Mouse (Mus musculus) bone marrow, adult 2 months (tissue): ENCODE results near the gene Chd4. TPM values are rescaled to one million over a fixed set of nuclear protein-coding genes. Genes with fewer than 3 reads are reported as not detected.
A peak's percentile ranks its signal among the peaks of the same experiment; 100 is the strongest.

ENCODE experiments used
- H3K27ac ChIP-seq: fragments of 200-500 bp; 2 replicates; pipeline ENCODE4 v1.5.1; 2012; ENCODE audit warnings: low read depth, mild to moderate bottlenecking, control low read depth, inconsistent platforms, low read length; ENCODE audit not compliant: control insufficient read depth, poor library complexity, insufficient read depth
- H3K4me1 ChIP-seq: fragments of 200-500 bp; 2 replicates; pipeline ENCODE4 v1.6.1; 2011; ENCODE audit warnings: low read length; ENCODE audit not compliant: control insufficient read depth, insufficient read depth
- H3K4me3 ChIP-seq: fragments of 200-500 bp; replicated peaks from 2 replicates; pipeline ENCODE3; 2011; ENCODE audit warnings: mild to moderate bottlenecking, low read depth, low read length, control low read depth; ENCODE audit not compliant: control insufficient read depth
- CTCF ChIP-seq: fragments of 200-500 bp; IDR thresholded peaks from 2 replicates; pipeline ENCODE4 v1.5.1; 2011; ENCODE audit warnings: low read length, control low read depth; ENCODE audit not compliant: control insufficient read depth, insufficient read depth
- POLR2A ChIP-seq: fragments of 200-500 bp; IDR thresholded peaks from 2 replicates; pipeline ENCODE4 v1.6.1; 2011; ENCODE audit warnings: low read depth, mild to moderate bottlenecking, control low read depth, low read length, borderline replicate concordance; ENCODE audit not compliant: control insufficient read depth
- WGBS: fragments of 180-500 bp; shearing (Covaris S2); methylation state at CpG from one replicate; pipeline ENCODE4 v1.1.7; 2018; 5-methylcytosine and 5-hydroxymethylcytosine counted together
- polyA plus RNA-seq: library from polyadenylated mRNA; stranded (reverse); fragments of >200 nt; gene quantifications from 2 replicates; pipeline ENCODE4 v1.2.4, GENCODE M21; 2011; ENCODE audit warnings: low replicate concordance; ENCODE audit not compliant: missing spikeins, insufficient read depth, insufficient read length

Chd4 gene
- polyA plus RNA-seq, 1 experiment = 106 TPM

- 91% methylated on average over 7 of the region's 7 CpGs for WGBS
- TF ChIP-seq POLR2A (no peak), CTCF (no peak)
- Histone ChIP-seq H3K4me3 (no peak overlapping the region), H3K27ac (no peak overlapping the region), H3K4me1 (no peaks in the 10 kb centered on the region)
Observed at GRCm38 (mm10) chr6:125139747-125140146, 44.0 kb downstream of the Chd4 start.

GRCm38 (mm10) chr6:125142436-125142835 is 46.7 kb downstream of the Chd4 start:
- WGBS = 86% methylated on average over 8 of the region's 8 CpGs
- no peak overlapping the region for H3K27ac ChIP-seq

GRCm38 (mm10) chr6:125143128-125143527 is 47.3 kb downstream of the Chd4 start:
- Histone ChIP-seq H3K4me3 (no peak overlapping the region), H3K27ac (no peak overlapping the region), H3K4me1 (peaks cover 7% of the 10 kb centered on the region; the same call in 1 of the 2 replicates)
- 64% methylated on average over 3 of the region's 3 CpGs for WGBS
- TF ChIP-seq POLR2A (no peak), CTCF (no peak)

More at GRCm38 (mm10) chr6:125142436-125142835, 46.7 kb downstream of the Chd4 start:
- peaks cover 6% of the 10 kb centered on the region; the same call in 1 of the 2 replicates for H3K4me1 ChIP-seq
- H3K4me3 ChIP-seq = no peak overlapping the region
- TF ChIP-seq CTCF = no peak
- TF ChIP-seq POLR2A = no peak

GRCm38 (mm10) chr6:125143904-125144303 is 48.1 kb downstream of the Chd4 start:
- Histone ChIP-seq H3K4me1 (peaks cover 11% of the 10 kb centered on the region; the same call in 1 of the 2 replicates), H3K4me3 (no peak overlapping the region), H3K27ac (no peak overlapping the region)
- no peak for TF ChIP-seq CTCF
- no peak for TF ChIP-seq POLR2A
- 94% methylated on average over 9 of the region's 9 CpGs for WGBS

- peaks cover 11% of the 10 kb centered on the region; the same call in 1 of the 2 replicates for H3K4me1 ChIP-seq
- peak within 1 kb of the TSS; percentile 29 for H3K27ac ChIP-seq
- peak within 1 kb of the TSS; percentile 81 for H3K4me3 ChIP-seq
- WGBS = under 1% methylated on average over 16 of the region's 16 CpGs
- TF ChIP-seq POLR2A (no peak), CTCF (peak; percentile 37; the same call in 1 of the 2 replicates)
Observed at GRCm38 (mm10) chr6:125145001-125145400, 49.2 kb downstream of the Chd4 start, which contains the start of gene Iffo1. TSS of gene Iffo1 (plus strand) at chr6:125145241.

- 1% methylated on average over 35 of the region's 35 CpGs for WGBS
- peaks cover 11% of the 10 kb centered on the region; the same call in 1 of the 2 replicates for H3K4me1 ChIP-seq
- peak overlapping the region; percentile 81 for H3K4me3 ChIP-seq
- peak overlapping the region; percentile 29 for H3K27ac ChIP-seq
- TF ChIP-seq CTCF = no peak
- peak; percentile 11; the same call in 1 of the 2 replicates for TF ChIP-seq POLR2A
Observed at GRCm38 (mm10) chr6:125145479-125145951, 49.7 kb downstream of the Chd4 start.

- 40% methylated on average over 7 of the region's 7 CpGs for WGBS
- peaks cover 11% of the 10 kb centered on the region; the same call in 1 of the 2 replicates for H3K4me1 ChIP-seq
- no peak overlapping the region for H3K4me3 ChIP-seq
- no peak for TF ChIP-seq CTCF
- TF ChIP-seq POLR2A = no peak
- H3K27ac ChIP-seq = no peak overlapping the region
Observed at GRCm38 (mm10) chr6:125146148-125146547, 50.4 kb downstream of the Chd4 start.

- H3K4me3 ChIP-seq = peak overlapping the region; percentile 18
- 39% methylated on average over 4 of the region's 4 CpGs for WGBS
- TF ChIP-seq POLR2A = no peak
- TF ChIP-seq CTCF = no peak
- H3K4me1 ChIP-seq = peaks cover 11% of the 10 kb centered on the region; the same call in 1 of the 2 replicates
- H3K27ac ChIP-seq = peak overlapping the region; percentile 37; the same call in 1 of the 2 replicates
Observed at GRCm38 (mm10) chr6:125146797-125147196, 51.0 kb downstream of the Chd4 start.
